Mouse (Mus musculus) olfactory bulb, adult 2 months (tissue): ENCODE measurements around the gene Ets1.

Experiments used
- CTCF ChIP-seq: fragments of 200-500 bp; IDR thresholded peaks from 2 replicates; pipeline ENCODE4 v1.5.1; 2012; ENCODE audit warnings: low read depth, mild to moderate bottlenecking, low read length, moderate library complexity; ENCODE audit not compliant: insufficient read depth
- POLR2A ChIP-seq: fragments of 200-500 bp; IDR thresholded peaks from 2 replicates; pipeline ENCODE4 v1.6.1; 2012; ENCODE audit warnings: mild to moderate bottlenecking, low read depth, low read length, moderate library complexity; ENCODE audit not compliant: insufficient read depth

DNA sequence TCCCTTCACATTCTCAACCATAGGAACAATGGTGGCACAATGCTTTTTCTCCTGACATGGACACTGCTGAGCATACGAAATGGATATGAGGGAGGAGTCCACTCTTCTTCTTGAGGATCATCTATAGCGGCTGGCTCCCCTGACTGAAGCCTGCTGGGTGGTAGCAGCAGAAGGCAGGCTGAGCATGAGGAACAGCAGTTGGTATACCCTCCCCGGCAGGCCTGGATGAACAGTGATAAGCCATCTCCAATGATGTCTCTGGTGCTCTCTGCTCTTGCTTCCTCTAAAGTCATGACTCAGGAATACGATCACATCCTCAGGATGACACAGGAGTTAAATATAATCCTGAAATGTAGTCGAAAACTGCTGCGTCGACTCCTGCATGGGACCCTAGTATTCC is 32.9 kb upstream of the Ets1 start:
- no peak for TF ChIP-seq CTCF
- TF ChIP-seq POLR2A: no peak
